Mouse (Mus musculus): ENCODE results near the gene Gm28168.
"Not testable (repeated sequence)": the region's sequence is repeated elsewhere in the genome, so short reads cannot be mapped to it uniquely, and the experiment has no call there.

Gm28168 gene

DNA sequence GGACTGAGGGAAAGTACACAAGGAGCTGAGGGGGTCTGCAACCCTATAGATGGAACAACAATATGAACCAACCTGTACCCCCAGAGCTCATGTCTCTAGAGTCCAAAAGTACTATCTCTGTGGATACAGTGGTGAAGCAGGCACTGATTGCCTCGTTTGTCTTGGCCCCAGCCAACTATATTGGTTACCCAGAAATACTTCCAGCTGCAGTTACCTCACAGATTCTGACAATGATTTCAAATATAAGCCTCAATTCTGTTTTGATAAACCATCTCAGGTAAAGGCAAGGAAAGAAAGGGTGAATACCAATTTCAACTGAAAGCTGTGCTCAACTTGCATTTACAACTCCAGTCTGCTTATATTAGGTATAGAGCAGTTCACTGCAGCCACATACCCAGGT, at the start of gene Gm28168:
Gene Gm28168, plus strand, starts transcription at position 301 of the 400 bp plus-strand sequence.
- not testable (repeated sequence) for DNase-seq (ENCODE audit: low spot score in 2 of 2)

DNA sequence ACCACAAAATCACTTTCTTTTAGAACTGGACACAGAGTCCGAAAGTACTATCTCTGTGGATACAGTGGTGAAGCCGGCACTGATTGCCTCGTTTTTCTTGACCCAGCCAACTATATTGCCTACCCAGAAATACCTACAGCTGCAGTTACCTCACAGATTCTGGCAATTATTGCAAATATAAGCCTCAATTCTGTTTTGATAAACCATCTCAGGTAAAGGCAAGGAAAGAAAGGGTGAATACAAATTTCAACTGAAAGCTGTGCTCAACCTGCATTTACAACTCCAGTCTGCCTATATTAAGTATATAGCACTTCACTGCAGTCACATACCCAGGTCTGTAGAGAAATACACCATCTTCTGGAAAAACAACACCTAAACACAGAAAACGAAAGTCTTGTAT, 37.8 kb downstream of the Gm28168 start, which contains the start of gene Gm7145:
Gene Gm7145, plus strand, starts transcription at position 301 of the 400 bp plus-strand sequence.
- no peak for DNase-seq (ENCODE audit: low spot score in 2 of 2)

Data from frontal cortex, postnatal 14 days (tissue).